Mouse (Mus musculus) forebrain, embryonic 15.5 days (tissue): ENCODE measurements around the gene Msh3. TPM values are rescaled to one million over a fixed set of nuclear protein-coding genes. Genes with fewer than 3 reads are reported as not detected.

ENCODE experiments used
- polyA plus RNA-seq: library from polyadenylated mRNA; unstranded; fragments of >200 nt; fragmentation: Nextera tagmentation; extraction: Ambion mirVana; gene quantifications from 2 replicates; pipeline ENCODE4 v1.2.1, GENCODE M21; 2015

The Msh3 gene
- polyA plus RNA-seq, 1 experiment from 2014 or later, result 28.5 TPM

Other genes with a start within 250 kb of the Msh3 start
- 2.2 and 3.3 TPM in 2 replicates for gene Rasgrf2, start 223.3 kb downstream of the Msh3 start, polyA plus RNA-seq
- gene Gm20379, start 49.0 kb downstream of the Msh3 start, polyA plus RNA-seq, result 1.2 and 1.3 TPM in 2 replicates
- gene Dhfr, start 277 bp downstream of the Msh3 start, polyA plus RNA-seq, result 8.9 and 10.0 TPM in 2 replicates
- gene Ankrd34b, start 70.9 kb upstream of the Msh3 start, polyA plus RNA-seq, result 0.46 and 0.61 TPM in 2 replicates
- 0.32 and 0.48 TPM in 2 replicates for gene Fam151b, start 129.0 kb upstream of the Msh3 start, polyA plus RNA-seq
- 10.9 and 11.5 TPM in 2 replicates for gene Zfyve16, start 175.9 kb upstream of the Msh3 start, polyA plus RNA-seq
- not detected in 2 replicates for gene Spz1, start 221.2 kb upstream of the Msh3 start, polyA plus RNA-seq